ENCODE assay signal across 13 mouse cellular contexts in the genomic region with DNA sequence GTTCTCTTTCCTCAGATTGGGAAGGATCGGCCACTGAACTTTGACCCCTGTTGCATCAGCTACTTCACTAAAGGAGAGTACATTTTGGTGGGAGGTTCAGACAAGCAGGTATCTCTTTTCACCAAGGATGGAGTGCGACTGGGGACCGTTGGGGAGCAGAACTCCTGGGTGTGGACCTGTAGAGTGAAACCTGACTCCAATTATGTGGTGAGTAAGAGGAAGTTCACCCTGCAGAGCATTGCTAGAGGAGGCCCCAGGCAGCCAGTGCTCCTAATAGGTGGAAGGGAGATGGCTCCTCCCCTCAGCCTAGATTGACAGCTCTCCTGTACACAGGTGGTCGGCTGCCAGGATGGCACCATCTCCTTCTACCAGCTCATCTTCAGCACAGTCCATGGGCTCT. TPM values are rescaled to one million over a fixed set of nuclear protein-coding genes. Genes with fewer than 3 reads are reported as not detected.
A peak's percentile ranks its signal among the peaks of the same experiment; 100 is the strongest.
DNase-seq lines count a peak whose midpoint lies in the region; ATAC-seq lines count a peak whose summit lies in the region.
"Had no signal": no experiment of that assay in that cellular context is flagged by ENCODE, and none has a peak within 500 bp of the region (broad histone marks: within the 10 kb centered on the region; RNA-seq: fewer than 3 reads in every experiment).

No protein-coding gene starts in this region.

- H3K36me3 ChIP-seq in hindbrain, embryonic 16.5 days (ENCODE audit: control insufficient read depth, insufficient read depth, low read length): peaks cover 19% of the 10 kb centered on the region
- H3K36me3 ChIP-seq in forebrain, embryonic 16.5 days (ENCODE audit: control insufficient read depth, insufficient read depth): 0 out of 2 replicates have a peak, but pooled peaks cover 2% of the 10 kb centered on the region

- WGBS in hindbrain, embryonic 16.5 days: 81% methylated on average over 4 of the region's 4 CpGs
- 75% methylated on average over 4 of the region's 4 CpGs for WGBS in forebrain, embryonic 16.5 days

- peaks cover 14% of the 10 kb centered on the region for H3K4me1 ChIP-seq in hindbrain, embryonic 16.5 days (ENCODE audit: control insufficient read depth, insufficient read depth, low read depth, low read length)
- peaks cover 15% of the 10 kb centered on the region for H3K4me1 ChIP-seq in forebrain, embryonic 16.5 days (replicated peaks; ENCODE audit: control insufficient read depth, insufficient read depth, low read length)

- ATAC-seq in megakaryocyte, adult 5-6 weeks (ENCODE audit: poor library complexity, severe bottlenecking): peak; percentile 95
- no peak for ATAC-seq in hindbrain, embryonic 16.5 days
- no peak for ATAC-seq in forebrain, embryonic 16.5 days

- peak; percentile 42 to 56 for DNase-seq in thymus, postnatal 10 days (ENCODE audit: low spot score in 2 of 2)
- DNase-seq in thymus, adult 18-20 months: no peak
- DNase-seq in ZHBTc4 (ENCODE audit: low read depth, low spot score): peak; percentile 79
- DNase-seq in left cerebral cortex, adult 8-10 months (ENCODE audit: low spot score in 2 of 2): no peak
- DNase-seq: adrenal gland, adult 8-10 months; gastrocnemius, postnatal 14 days had no signal

- H3K27me3 ChIP-seq in hindbrain, embryonic 16.5 days (replicated peaks; ENCODE audit: control insufficient read depth, insufficient read depth, low read length): no peaks in the 10 kb centered on the region
- no peaks in the 10 kb centered on the region for H3K27me3 ChIP-seq in forebrain, embryonic 16.5 days (replicated peaks; ENCODE audit: control insufficient read depth, insufficient read depth, low read length)
- H3K27me3 ChIP-seq: neural tube, embryonic 13.5 days had no signal

- H3K9ac ChIP-seq in hindbrain, embryonic 16.5 days (ENCODE audit: low read depth, low read length): no peak overlapping the region
- H3K9ac ChIP-seq in forebrain, embryonic 16.5 days (replicated peaks; ENCODE audit: low read depth, low read length): no peak overlapping the region
- H3K9ac ChIP-seq: neural tube, embryonic 13.5 days had no signal

- no peak overlapping the region for H3K4me2 ChIP-seq in hindbrain, embryonic 16.5 days (ENCODE audit: low read length)
- no peak overlapping the region for H3K4me2 ChIP-seq in forebrain, embryonic 16.5 days (ENCODE audit: low read length)
- H3K4me2 ChIP-seq: neural tube, embryonic 13.5 days had no signal

- H3K9me3 ChIP-seq in hindbrain, embryonic 16.5 days (ENCODE audit: control insufficient read depth, low read length): peaks cover 3% of the 10 kb centered on the region; the same call in 1 of the 2 replicates
- H3K9me3 ChIP-seq in forebrain, embryonic 16.5 days (ENCODE audit: control insufficient read depth, low read length): no peaks in the 10 kb centered on the region
- H3K9me3 ChIP-seq: neural tube, embryonic 13.5 days had no signal

- no peak overlapping the region for H3K4me3 ChIP-seq in hindbrain, embryonic 16.5 days (ENCODE audit: low read length)
- H3K4me3 ChIP-seq in forebrain, embryonic 16.5 days (replicated peaks; ENCODE audit: low read length): no peak overlapping the region
- H3K4me3 ChIP-seq: hindbrain, embryonic 10.5 days; layer of hippocampus, adult 2 months; neural tube, embryonic 13.5 days had no signal

- H3K27ac ChIP-seq in hindbrain, embryonic 16.5 days (ENCODE audit: low read depth, low read length): no peak overlapping the region
- no peak overlapping the region for H3K27ac ChIP-seq in forebrain, embryonic 16.5 days (ENCODE audit: low read length)
- H3K27ac ChIP-seq: hindbrain, embryonic 10.5 days; layer of hippocampus, adult 2 months; neural tube, embryonic 13.5 days had no signal

RNA-seq across cellular contexts. Expression of gene Ift122, which starts 33.6 kb away (rescaled TPM):
- 1.1 and 3.3 TPM in 2 replicates for total RNA-seq in megakaryocyte, adult 5-6 weeks (2015)
- 2.8 and 4.8 TPM in 2 replicates for total RNA-seq in megakaryocyte, adult 5-6 weeks (2017)
- 10 to 100 TPM; 27.1 to 30.5 (median 27.7) TPM for total RNA-seq in left cerebral cortex, adult 8-10 months (2022)
- polyA plus RNA-seq in hindbrain, embryonic 16.5 days (2015; fragmentation: Nextera tagmentation; extraction: Ambion mirVana): 31.4 and 33.0 TPM in 2 replicates
- 30.8 and 32.7 TPM in 2 replicates for polyA plus RNA-seq in forebrain, embryonic 16.5 days (2015; fragmentation: Nextera tagmentation; extraction: Ambion mirVana)

RNA-seq across cellular contexts. Expression of gene Mbd4, which starts 33.7 kb away (rescaled TPM):
- 9.1 and 10.9 TPM in 2 replicates for total RNA-seq in megakaryocyte, adult 5-6 weeks (2015)
- 19.9 and 21.3 TPM in 2 replicates for total RNA-seq in megakaryocyte, adult 5-6 weeks (2017)
- total RNA-seq in left cerebral cortex, adult 8-10 months (2022): 1 to 10 TPM; 7.8 to 9.4 (median 8.1) TPM
- polyA plus RNA-seq in hindbrain, embryonic 16.5 days (2015; fragmentation: Nextera tagmentation; extraction: Ambion mirVana): 11.1 and 11.4 TPM in 2 replicates
- 14.4 and 16.9 TPM in 2 replicates for polyA plus RNA-seq in forebrain, embryonic 16.5 days (2015; fragmentation: Nextera tagmentation; extraction: Ambion mirVana)

RNA-seq across cellular contexts. Expression of gene Rho, which starts 44.7 kb away (rescaled TPM):
- total RNA-seq in megakaryocyte, adult 5-6 weeks (2015): 0.41 TPM in 1 of 2 replicates, not detected in the other
- 0.04 TPM in 1 of 2 replicates, not detected in the other for total RNA-seq in megakaryocyte, adult 5-6 weeks (2017)
- total RNA-seq in left cerebral cortex, adult 8-10 months (2022): under 1 TPM; 0.07 to 0.59 (median 0.24) TPM
- polyA plus RNA-seq in hindbrain, embryonic 16.5 days (2015; fragmentation: Nextera tagmentation; extraction: Ambion mirVana): 0.35 and 0.50 TPM in 2 replicates
- polyA plus RNA-seq in forebrain, embryonic 16.5 days (2015; fragmentation: Nextera tagmentation; extraction: Ambion mirVana): 0.15 TPM in 1 of 2 replicates, not detected in the other

RNA-seq across cellular contexts. Expression of gene Efcab12, which starts 48.7 kb away (rescaled TPM):
- total RNA-seq in megakaryocyte, adult 5-6 weeks (2015): 0.09 TPM in 1 of 2 replicates, not detected in the other
- total RNA-seq in megakaryocyte, adult 5-6 weeks (2017): not detected in 2 replicates
- 1 to 10 TPM; 4.3 to 5.4 (median 4.7) TPM for total RNA-seq in left cerebral cortex, adult 8-10 months (2022)
- polyA plus RNA-seq in hindbrain, embryonic 16.5 days (2015; fragmentation: Nextera tagmentation; extraction: Ambion mirVana): 2.2 and 3.1 TPM in 2 replicates
- polyA plus RNA-seq in forebrain, embryonic 16.5 days (2015; fragmentation: Nextera tagmentation; extraction: Ambion mirVana): 1.4 and 1.8 TPM in 2 replicates

RNA-seq across cellular contexts. Expression of gene H1foo, which starts 57.8 kb away (rescaled TPM):
- total RNA-seq in megakaryocyte, adult 5-6 weeks (2015): not detected in 2 replicates
- not detected in 2 replicates for total RNA-seq in megakaryocyte, adult 5-6 weeks (2017)
- not detected for total RNA-seq in left cerebral cortex, adult 8-10 months (2022)
- not detected in 2 replicates for polyA plus RNA-seq in hindbrain, embryonic 16.5 days (2015; fragmentation: Nextera tagmentation; extraction: Ambion mirVana)
- polyA plus RNA-seq in forebrain, embryonic 16.5 days (2015; fragmentation: Nextera tagmentation; extraction: Ambion mirVana): not detected in 2 replicates
- total RNA-seq: gastrocnemius, postnatal 14 days; layer of hippocampus, adult 2 months had no signal
- polyA plus RNA-seq: hindbrain, embryonic 10.5 days; limb, embryonic 14.5 days; neural tube, embryonic 13.5 days had no signal

Comparison
In these comparisons a context has a peak if more than half of its experiments do, and no peak if none do; other contexts are left out.
1. DNase-seq: peak in thymus, postnatal 10 days (2 of 2) and ZHBTc4 (single experiment); none in thymus, adult 18-20 months (0 of 2) and left cerebral cortex, adult 8-10 months (0 of 2).
2. RNA of gene Ift122, which starts 33.6 kb away (total RNA-seq): 27.1 to 30.5 TPM in left cerebral cortex, adult 8-10 months; 1.1 to 4.8 TPM in megakaryocyte, adult 5-6 weeks; every median in the first group is over 4 times any median in the second.